Mouse (Mus musculus) limb, embryonic 13.5 days (tissue): ENCODE results near the gene Carmil3. TPM values are rescaled to one million over a fixed set of nuclear protein-coding genes. Genes with fewer than 3 reads are reported as not detected.

Experiments
- ATAC-seq: fragments of 200-750 bp; cut with Nextera tagmentation; 2 replicates; pipeline ENCODE4 v1.8.0; 2017; ENCODE audit warnings: low read depth, moderate number of reproducible peaks, moderate TSS enrichment; ENCODE audit not compliant: low FRiP score
- H3K27ac ChIP-seq: fragments of 300-500 bp; sonication (generic); 2 replicates; pipeline ENCODE4 v1.5.1; 2015; ENCODE audit warnings: inconsistent platforms, mild to moderate bottlenecking, moderate library complexity
- H3K27me3 ChIP-seq: fragments of 300-500 bp; sonication (generic); 2 replicates; pipeline ENCODE4 v1.6.1; 2015; ENCODE audit warnings: mild to moderate bottlenecking, inconsistent platforms
- H3K36me3 ChIP-seq: fragments of 300-500 bp; sonication (generic); 2 replicates; pipeline ENCODE4 v1.6.1; 2015; ENCODE audit warnings: inconsistent platforms, mild to moderate bottlenecking, moderate library complexity
- H3K4me1 ChIP-seq: fragments of 300-500 bp; sonication (generic); 2 replicates; pipeline ENCODE4 v1.6.1; 2015; ENCODE audit warnings: inconsistent platforms
- H3K4me2 ChIP-seq: fragments of 300-500 bp; sonication (generic); replicated peaks from 2 replicates; pipeline ENCODE4 v1.6.1; 2015; ENCODE audit warnings: inconsistent platforms, mild to moderate bottlenecking, moderate library complexity
- H3K4me3 ChIP-seq: fragments of 300-500 bp; sonication (generic); 2 replicates; pipeline ENCODE4 v1.5.1; 2015; ENCODE audit warnings: moderate library complexity, mild to moderate bottlenecking, inconsistent platforms
- H3K9ac ChIP-seq: fragments of 300-500 bp; sonication (generic); 2 replicates; pipeline ENCODE4 v1.6.1; 2015; ENCODE audit warnings: mild to moderate bottlenecking, inconsistent platforms
- H3K9me3 ChIP-seq: fragments of 300-500 bp; sonication (generic); 2 replicates; pipeline ENCODE4 v1.6.1; 2016; ENCODE audit warnings: inconsistent platforms
- whole genome bisulfite sequencing: fragments of 180-500 bp; shearing (Covaris S2); methylation state at CpG from one replicate; pipeline ENCODE4 v1.1.7; 2015; 5-methylcytosine and 5-hydroxymethylcytosine counted together
- polyA plus RNA-seq: library from polyadenylated mRNA; unstranded; fragments of >200 nt; fragmentation: Nextera tagmentation; extraction: Ambion mirVana; gene quantifications from 2 replicates; pipeline ENCODE4 v1.2.1, GENCODE M21; 2015

The Carmil3 gene
- polyA plus RNA-seq, 1 experiment from 2014 or later = 2.7 TPM

DNA sequence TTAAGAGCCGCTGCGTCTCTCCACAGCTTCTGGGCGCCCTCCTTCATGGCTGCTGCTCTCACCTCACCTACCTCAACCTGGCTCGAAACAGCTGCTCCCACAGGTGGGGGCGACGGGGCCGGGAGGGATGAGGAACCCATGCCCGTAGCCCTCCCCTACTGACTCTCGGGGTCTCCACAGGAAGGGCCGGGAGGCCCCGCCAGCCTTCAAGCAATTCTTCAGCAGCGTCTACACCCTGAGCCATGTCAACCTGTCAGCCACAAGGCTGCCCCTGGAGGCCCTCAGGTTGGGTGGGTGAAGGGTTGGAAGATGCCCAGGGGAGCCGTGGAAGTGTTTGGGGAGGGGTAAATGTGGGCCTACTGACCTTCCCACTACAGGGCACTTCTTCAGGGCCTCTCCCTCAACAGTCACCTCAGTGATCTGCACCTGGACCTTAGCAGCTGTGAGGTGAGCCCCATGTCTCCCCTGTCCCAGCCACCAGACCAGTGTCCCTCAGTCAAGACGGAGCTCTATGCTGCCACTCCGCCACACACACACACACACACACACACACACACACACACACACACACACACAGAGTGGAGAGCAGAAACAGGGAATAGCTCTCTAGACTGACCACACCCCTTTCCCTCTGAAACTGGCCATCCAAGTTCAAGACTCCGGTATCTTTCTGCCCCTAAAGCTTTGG, 6.5 kb downstream of the Carmil3 start:
- Histone ChIP-seq H3K36me3 (no peaks in the 10 kb centered on the region; the same call in none of the 2 replicates), H3K4me1 (peaks cover 7% of the 10 kb centered on the region), H3K9ac (no peak overlapping the region), H3K9me3 (no peaks in the 10 kb centered on the region), H3K27ac (no peak overlapping the region), H3K4me3 (no peak overlapping the region), H3K27me3 (no peaks in the 10 kb centered on the region), H3K4me2 (no peak overlapping the region)
- 70% methylated on average over 16 of the region's 16 CpGs for WGBS
- 0 out of 2 replicates have a peak, but pooled peaks have one; percentile 24 for ATAC-seq

GRCm38 (mm10) chr14:55497449-55497821, 7.0 kb downstream of the Carmil3 start:
- WGBS = 32% methylated on average over 6 of the region's 6 CpGs
- ATAC-seq = peak; percentile 55; the same call in 1 of the 2 replicates
- no peak overlapping the region for H3K4me3 ChIP-seq
- peak overlapping the region; percentile 9 for H3K9ac ChIP-seq
- H3K27ac ChIP-seq = no peak overlapping the region
- H3K4me2 ChIP-seq = no peak overlapping the region
- no peaks in the 10 kb centered on the region for H3K27me3 ChIP-seq
- no peaks in the 10 kb centered on the region for H3K9me3 ChIP-seq
- peaks cover 3% of the 10 kb centered on the region; the same call in 1 of the 2 replicates for H3K4me1 ChIP-seq
- no peaks in the 10 kb centered on the region; the same call in none of the 2 replicates for H3K36me3 ChIP-seq

DNA sequence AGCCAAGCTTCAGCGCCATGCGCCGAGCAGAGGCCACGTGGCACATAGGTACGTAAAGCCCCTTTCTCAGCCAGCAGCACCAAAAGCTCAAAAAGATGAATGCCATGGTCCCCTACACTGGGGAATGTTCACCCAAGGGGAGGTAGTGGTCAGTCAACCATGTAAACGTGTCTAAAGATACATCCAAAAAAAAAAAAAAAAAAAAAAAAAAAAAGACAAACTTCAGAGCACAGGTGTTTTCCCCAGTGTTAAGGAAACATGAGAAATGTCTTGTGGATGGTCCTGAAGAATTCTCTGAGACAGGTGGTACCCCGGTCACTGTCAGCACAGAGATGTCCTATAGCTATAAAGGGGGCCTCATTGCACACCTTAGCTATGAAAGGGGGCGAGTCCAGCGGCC, 15.2 kb downstream of the Carmil3 start:
- no peak overlapping the region for H3K4me3 ChIP-seq
- WGBS = 84% methylated on average over 9 of the region's 9 CpGs
- H3K4me2 ChIP-seq = no peak overlapping the region
- no peak overlapping the region for H3K9ac ChIP-seq
- H3K27ac ChIP-seq = no peak overlapping the region
- no peaks in the 10 kb centered on the region for H3K36me3 ChIP-seq
- H3K27me3 ChIP-seq = peaks cover under 1% of the 10 kb centered on the region
- no peaks in the 10 kb centered on the region for H3K9me3 ChIP-seq
- H3K4me1 ChIP-seq = peaks cover 4% of the 10 kb centered on the region
- no peak for ATAC-seq

- 45% methylated on average over 7 of the region's 7 CpGs for WGBS
- no peak overlapping the region for H3K4me2 ChIP-seq
- H3K27ac ChIP-seq = no peak overlapping the region
- H3K27me3 ChIP-seq = peaks cover 20% of the 10 kb centered on the region
- ATAC-seq = no peak
- peak overlapping the region; percentile 13; the same call in 1 of the 2 replicates for H3K9ac ChIP-seq
- no peaks in the 10 kb centered on the region for H3K36me3 ChIP-seq
- no peak overlapping the region for H3K4me3 ChIP-seq
- H3K9me3 ChIP-seq = no peaks in the 10 kb centered on the region
- peaks cover 10% of the 10 kb centered on the region for H3K4me1 ChIP-seq
Observed at GRCm38 (mm10) chr14:55507801-55508200, 17.4 kb downstream of the Carmil3 start.

DNA sequence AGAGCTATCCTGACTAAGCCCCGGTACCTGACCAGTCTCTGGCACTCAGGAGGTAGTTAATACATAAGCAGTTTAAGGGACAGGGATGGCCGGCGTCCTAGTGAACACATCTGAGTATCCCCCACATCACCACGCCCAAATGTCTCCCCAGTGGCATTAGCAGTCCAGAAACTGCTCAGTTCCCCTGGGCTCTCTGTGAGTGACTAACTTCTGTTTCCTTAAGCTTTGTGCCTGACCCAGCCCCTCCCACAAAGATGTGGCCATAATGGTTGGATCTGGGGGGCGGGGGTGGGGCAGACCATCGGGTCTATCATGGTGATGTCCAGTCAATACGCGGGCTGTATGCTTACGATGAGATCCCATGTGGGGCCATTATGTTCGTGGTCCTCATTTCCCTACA, 19.1 kb downstream of the Carmil3 start:
- Histone ChIP-seq H3K4me3 (no peak overlapping the region), H3K36me3 (no peaks in the 10 kb centered on the region), H3K27ac (no peak overlapping the region), H3K27me3 (peaks cover 31% of the 10 kb centered on the region), H3K9me3 (no peaks in the 10 kb centered on the region), H3K9ac (no peak overlapping the region), H3K4me1 (peaks cover 13% of the 10 kb centered on the region), H3K4me2 (no peak overlapping the region)
- no peak for ATAC-seq
- WGBS = 79% methylated on average over 10 of the region's 10 CpGs

- 75% methylated on average over 19 of the region's 22 CpGs for WGBS
- ATAC-seq = no peak
- H3K4me1 ChIP-seq = peaks cover 13% of the 10 kb centered on the region
- no peak within 1 kb of the TSS; the same call in 1 of the 2 replicates for H3K4me2 ChIP-seq
- H3K36me3 ChIP-seq = no peaks in the 10 kb centered on the region
- H3K4me3 ChIP-seq = no peak within 1 kb of the TSS
- H3K27me3 ChIP-seq = peaks cover 31% of the 10 kb centered on the region
- no peaks in the 10 kb centered on the region for H3K9me3 ChIP-seq
- H3K27ac ChIP-seq = no peak within 1 kb of the TSS
- peak within 1 kb of the TSS; percentile 25; the same call in 1 of the 2 replicates for H3K9ac ChIP-seq
Observed at GRCm38 (mm10) chr14:55510125-55510731, 19.8 kb downstream of the Carmil3 start, which contains the start of gene Cpne6. TSS of gene Cpne6 (plus strand) at chr14:55510445.

DNA sequence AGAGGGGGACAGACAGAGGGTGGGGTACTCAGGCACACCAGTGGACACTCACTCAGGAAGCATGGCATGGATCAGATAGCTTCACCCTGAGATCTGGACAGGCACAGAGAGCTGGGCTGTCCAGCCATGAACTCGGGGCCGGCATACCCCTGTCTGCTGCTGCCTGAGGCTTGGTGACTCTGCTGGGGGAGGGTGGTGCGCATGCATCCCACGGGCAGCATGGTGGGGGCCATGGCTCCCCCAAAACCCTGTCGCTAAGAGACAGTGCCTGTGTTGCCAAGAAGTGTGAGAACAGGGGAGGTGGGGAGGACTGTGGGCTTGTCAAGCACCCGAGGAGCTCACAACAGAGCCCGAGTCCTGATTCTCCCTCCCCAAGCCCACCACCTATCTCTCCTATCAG, 20.6 kb downstream of the Carmil3 start:
- WGBS = 54% methylated on average over 7 of the region's 7 CpGs
- H3K4me1 ChIP-seq = peaks cover 13% of the 10 kb centered on the region
- no peak overlapping the region for H3K27ac ChIP-seq
- no peak overlapping the region for H3K4me2 ChIP-seq
- peak overlapping the region; percentile 25; the same call in 1 of the 2 replicates for H3K9ac ChIP-seq
- H3K36me3 ChIP-seq = no peaks in the 10 kb centered on the region
- H3K27me3 ChIP-seq = peaks cover 34% of the 10 kb centered on the region
- no peak overlapping the region for H3K4me3 ChIP-seq
- ATAC-seq = no peak
- no peaks in the 10 kb centered on the region for H3K9me3 ChIP-seq

GRCm38 (mm10) chr14:55513927-55514326, 23.5 kb downstream of the Carmil3 start:
- Histone ChIP-seq H3K27me3 (peaks cover 58% of the 10 kb centered on the region), H3K36me3 (no peaks in the 10 kb centered on the region), H3K9me3 (no peaks in the 10 kb centered on the region), H3K9ac (no peak overlapping the region), H3K4me2 (no peak overlapping the region), H3K27ac (no peak overlapping the region), H3K4me3 (no peak overlapping the region), H3K4me1 (peaks cover 13% of the 10 kb centered on the region)
- ATAC-seq = no peak
- 65% methylated on average over 10 of the region's 10 CpGs for WGBS

DNA sequence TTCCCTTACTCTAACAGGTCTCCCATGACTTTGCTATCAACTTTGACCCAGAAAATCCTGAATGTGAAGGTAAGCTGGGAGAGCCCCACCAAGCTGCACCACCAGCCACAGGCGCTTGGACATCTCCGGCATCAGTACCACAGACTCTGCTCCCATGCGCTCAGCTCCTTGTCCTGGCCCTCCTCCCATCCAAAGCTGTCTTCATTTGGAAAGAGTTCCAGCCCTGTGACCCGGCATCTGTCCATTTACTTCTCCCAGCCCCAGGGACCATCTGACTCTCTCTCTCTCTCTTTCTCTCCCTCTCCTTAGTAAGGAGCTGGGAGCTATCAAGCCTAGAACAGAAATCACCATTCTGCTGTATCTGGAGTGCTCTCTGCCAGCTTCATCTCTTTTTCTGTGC, 25.4 kb downstream of the Carmil3 start:
- no peaks in the 10 kb centered on the region for H3K36me3 ChIP-seq
- ATAC-seq = no peak
- H3K4me3 ChIP-seq = no peak overlapping the region
- 88% methylated on average over 4 of the region's 4 CpGs for WGBS
- H3K27ac ChIP-seq = no peak overlapping the region
- no peak overlapping the region; the same call in 1 of the 2 replicates for H3K9ac ChIP-seq
- no peaks in the 10 kb centered on the region for H3K9me3 ChIP-seq
- H3K4me1 ChIP-seq = peaks cover 13% of the 10 kb centered on the region
- peaks cover 73% of the 10 kb centered on the region for H3K27me3 ChIP-seq
- no peak overlapping the region for H3K4me2 ChIP-seq

DNA sequence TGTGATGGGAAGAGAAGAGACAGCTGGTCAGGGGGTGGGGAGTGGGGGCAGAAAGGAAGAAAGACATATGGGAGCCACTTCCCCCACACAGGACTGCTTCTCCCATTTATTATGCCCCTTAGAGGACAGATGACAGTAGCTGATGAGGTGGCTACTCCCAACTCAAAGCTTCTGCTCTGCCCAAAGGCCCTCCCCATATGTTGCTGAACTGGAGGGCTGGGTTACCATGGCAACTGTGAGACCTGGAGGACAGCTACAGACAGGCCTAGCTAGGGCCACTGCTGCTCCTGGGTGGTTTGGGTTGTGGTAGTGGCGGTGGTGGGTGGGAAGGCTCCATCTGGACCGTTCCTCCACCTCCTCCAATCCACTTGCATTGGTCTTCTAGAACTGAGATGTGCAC, 28.4 kb downstream of the Carmil3 start:
- no peak for ATAC-seq
- Histone ChIP-seq H3K4me2 (no peak overlapping the region), H3K9me3 (no peaks in the 10 kb centered on the region), H3K9ac (no peak overlapping the region), H3K27me3 (peaks cover 79% of the 10 kb centered on the region), H3K27ac (no peak overlapping the region), H3K4me3 (no peak overlapping the region), H3K36me3 (no peaks in the 10 kb centered on the region), H3K4me1 (peaks cover 13% of the 10 kb centered on the region)
- WGBS = 45% methylated on average over 2 of the region's 2 CpGs

DNA sequence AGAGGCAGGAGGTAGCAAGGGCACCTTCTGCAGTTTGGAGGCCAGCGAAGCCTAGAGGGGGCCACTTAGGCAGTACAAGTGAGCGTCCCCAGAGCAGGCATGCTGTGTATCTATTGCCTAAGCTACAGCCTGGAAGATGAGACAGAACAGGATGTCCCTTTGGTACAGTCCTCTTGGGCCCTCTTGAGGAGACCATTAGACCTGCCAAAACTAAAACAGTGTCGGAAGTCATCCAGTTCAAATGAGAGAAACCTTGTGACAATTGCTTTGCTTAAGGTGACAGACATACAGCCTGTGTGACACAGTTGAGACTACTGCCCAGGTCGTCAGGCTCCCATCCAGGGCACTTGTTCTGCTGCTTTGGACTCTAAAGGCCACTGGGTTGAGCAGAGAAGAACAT, 29.2 kb downstream of the Carmil3 start:
- H3K36me3 ChIP-seq = no peaks in the 10 kb centered on the region
- peaks cover 83% of the 10 kb centered on the region for H3K27me3 ChIP-seq
- ATAC-seq = no peak
- H3K9me3 ChIP-seq = no peaks in the 10 kb centered on the region
- peaks cover 10% of the 10 kb centered on the region for H3K4me1 ChIP-seq
- H3K4me2 ChIP-seq = no peak overlapping the region
- H3K27ac ChIP-seq = no peak overlapping the region
- no peak overlapping the region for H3K9ac ChIP-seq
- H3K4me3 ChIP-seq = no peak overlapping the region
- 66% methylated on average over 4 of the region's 4 CpGs for WGBS

DNA sequence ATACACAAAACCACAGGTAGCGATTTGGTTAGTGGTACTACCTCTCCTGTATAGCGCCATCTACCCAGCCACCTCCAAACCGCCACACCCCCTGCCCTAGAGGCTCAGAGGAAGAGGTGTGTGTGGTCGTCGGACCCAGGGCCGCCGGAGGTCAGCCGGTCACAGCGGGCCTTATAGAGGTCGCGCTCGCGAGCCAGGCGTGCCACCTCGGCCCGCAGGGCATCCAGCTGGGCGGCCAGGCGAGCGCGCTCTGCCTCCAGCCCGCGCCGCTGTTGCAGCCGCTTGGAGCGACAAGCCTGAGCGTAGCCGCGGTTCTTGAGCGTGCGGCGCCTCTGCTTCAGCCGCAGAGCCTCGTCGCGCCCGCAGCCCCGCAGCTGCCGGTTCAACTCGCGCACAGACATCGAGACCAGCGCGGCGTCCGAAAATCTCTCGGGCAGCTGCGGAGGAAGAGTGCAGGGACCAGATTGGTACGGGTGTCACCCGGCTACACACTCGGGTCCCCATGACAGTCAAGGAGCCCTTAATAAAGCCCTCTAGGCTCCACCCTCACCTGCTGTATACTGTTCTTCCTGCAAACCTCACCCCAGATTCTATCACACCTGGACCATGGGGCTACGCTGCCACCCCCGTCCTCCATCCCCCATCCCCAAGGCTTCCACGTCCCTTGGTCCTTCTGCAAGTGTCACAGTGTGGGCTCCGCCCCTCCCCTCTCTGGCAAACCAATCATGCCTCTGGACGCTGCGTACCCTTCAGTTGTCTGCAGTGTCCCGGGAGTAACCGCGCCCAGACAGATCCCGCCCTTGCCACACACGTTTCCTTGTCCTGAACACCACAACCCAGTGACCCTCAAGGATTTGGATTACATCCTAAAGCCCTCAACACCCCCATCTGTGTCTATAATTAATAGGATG, 30.3 kb downstream of the Carmil3 start:
- Histone ChIP-seq H3K4me1 (peaks cover 10% of the 10 kb centered on the region), H3K9me3 (no peaks in the 10 kb centered on the region), H3K36me3 (no peaks in the 10 kb centered on the region), H3K27me3 (peaks cover 87% of the 10 kb centered on the region), H3K9ac (peak overlapping the region; percentile 65), H3K4me2 (peak overlapping the region; percentile 91), H3K4me3 (peak overlapping the region; percentile 50), H3K27ac (no peak overlapping the region)
- ATAC-seq = 0 out of 2 replicates have a peak, but pooled peaks have one; percentile 36
- under 1% methylated on average over 61 of the region's 61 CpGs for WGBS
